Mouse (Mus musculus) retina, postnatal 7 days (tissue): ENCODE measurements around the gene Tmem33.

Source experiments
- DNase-seq: peaks from one replicate; pipeline ENCODE4 v3.0.0-alpha.2; 2012; ENCODE audit warnings: low read depth, low spot score

The Tmem33 gene

DNA sequence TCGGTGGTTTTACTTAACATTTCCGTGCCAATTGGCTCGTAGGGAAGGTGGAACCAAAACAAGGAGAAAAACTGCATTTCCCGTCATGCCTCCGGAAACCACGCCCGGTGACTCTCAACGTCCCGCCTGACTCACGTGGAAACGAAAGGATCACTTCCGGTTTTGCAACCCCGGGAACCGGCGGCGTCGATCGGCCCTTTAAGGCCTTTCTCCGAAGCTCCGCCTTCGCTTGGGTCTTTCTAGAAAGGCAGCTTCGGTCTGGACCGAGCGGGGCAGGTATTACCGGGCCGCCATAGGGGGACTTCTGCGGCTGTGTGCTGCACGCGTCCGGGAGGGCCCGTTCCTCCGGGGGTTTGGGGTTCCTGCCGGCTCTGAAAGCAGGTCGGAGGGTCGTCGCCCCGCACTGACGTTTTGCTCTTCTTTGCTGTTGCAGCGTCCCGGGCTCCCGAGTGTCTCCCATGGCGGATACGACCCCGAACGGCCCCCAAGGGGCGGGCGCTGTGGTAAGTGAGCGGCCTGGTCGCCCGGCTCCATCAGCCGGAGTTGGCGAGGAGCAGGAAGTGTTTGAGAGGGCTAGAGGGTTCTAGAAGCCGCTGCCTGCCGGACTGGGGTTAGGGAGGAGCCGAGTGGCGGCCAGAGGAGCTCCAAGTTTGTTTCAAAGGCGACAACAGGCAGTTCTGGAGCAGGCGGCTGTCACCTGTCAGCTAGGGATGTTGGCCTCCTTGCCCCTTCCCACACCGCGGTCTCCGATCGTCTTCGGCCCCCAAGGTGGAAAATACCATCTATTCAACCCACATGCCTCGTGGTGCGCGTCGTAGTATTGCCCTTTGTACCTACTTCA lies at the start of gene Tmem33:
Tmem33 (plus strand) TSS at position 35 of the 841 bp plus-strand sequence.
- peak; percentile 87 for DNase-seq

DNA sequence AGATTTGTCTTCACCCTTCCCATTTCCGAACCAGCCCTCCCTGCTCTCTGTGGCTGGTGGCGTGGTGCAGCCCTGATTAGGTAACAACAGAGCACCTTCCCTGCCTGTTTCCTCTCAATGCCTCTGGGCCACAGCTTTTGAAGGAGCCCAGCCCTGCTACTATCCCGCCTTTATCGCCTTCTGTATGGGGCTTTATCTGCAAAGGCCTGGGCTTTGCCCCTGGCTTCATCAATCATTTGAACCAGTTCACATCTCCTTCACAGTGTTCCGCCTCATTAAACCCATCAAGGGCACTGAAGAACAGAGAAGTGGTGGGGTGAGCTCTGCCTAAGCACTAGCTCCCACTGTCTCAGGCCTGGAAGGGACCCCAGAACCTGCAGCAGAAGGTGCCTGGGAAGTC lies 47.2 kb upstream of the Tmem33 start:
- no peak for DNase-seq

DNA sequence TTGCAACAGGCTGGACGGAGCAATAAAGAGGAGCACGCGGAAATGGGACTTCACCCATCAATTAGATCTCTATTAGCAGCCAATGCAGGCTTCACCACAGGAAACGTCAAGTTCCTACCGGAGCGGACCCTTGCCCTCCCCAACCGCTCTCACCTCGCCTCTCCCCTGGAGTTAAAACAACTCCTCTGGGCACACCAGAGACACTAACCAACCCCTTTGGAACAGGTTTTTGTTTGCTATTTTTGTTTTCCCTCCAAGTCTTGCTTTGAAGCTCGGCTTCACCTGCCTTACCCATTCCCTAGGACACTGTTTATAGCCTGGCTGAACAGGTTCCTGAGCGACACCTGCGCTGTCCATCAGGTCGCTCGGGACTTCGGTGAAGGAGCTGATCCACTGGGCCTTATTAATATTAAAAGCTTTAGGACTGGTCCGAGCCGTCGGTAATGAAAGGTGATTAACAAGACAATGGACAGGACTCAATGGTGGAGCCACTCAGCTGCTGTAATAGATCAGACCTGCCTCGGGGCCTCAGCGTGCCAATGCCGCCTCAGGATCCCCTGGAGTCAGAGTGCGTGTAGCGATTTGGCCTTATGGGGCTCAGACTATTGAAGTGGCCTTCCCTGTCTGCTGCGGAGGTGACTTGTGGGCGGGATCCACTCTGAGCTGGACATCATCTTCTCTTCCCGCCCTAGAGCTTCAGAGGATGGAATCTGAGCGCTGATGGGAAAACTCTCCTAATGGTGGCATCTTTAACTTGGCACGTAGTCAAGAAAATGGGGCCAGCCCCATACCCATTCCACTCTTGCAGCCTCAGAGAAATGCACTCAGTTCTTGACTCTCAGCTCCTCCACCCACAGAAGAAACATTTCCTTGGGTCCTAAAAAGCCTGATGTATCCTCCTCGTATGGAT lies 45.0 kb upstream of the Tmem33 start:
- no peak for DNase-seq

DNA sequence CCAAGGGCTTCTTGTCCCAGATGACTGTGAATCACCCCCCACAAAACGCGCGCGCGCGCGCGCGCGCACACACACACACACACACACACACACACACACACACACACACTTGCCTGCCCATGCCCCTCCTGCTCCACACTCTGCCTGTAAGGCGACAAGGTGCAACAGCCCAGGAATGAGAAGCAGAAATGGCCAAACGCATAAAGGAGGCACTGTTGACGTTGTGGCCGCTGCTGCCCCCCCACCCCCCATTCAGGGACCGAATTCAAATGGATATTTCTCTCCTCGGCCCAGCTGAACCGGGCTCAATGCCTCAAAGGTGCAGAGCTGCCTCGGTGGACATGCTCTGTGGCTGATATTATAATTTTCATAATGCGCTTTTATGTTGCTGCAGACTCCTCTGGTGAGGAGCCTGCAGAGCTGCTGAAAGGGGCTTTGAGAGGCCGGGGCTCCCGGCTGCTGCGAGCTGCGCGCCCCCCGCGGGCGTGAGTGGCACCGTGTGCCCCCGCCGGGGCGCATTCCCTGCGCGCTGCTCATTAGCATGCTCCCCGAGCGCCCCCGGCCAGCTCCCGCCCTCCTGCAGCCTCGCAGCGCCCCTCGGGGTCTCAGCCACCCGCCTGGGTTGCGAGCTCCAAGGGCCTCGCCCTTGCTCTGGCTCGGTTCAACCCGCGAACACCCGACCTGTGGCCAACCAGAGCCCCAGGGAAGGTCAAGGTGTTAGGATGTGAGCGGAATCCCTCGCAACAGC lies 44.2 kb upstream of the Tmem33 start:
- no peak for DNase-seq

DNA sequence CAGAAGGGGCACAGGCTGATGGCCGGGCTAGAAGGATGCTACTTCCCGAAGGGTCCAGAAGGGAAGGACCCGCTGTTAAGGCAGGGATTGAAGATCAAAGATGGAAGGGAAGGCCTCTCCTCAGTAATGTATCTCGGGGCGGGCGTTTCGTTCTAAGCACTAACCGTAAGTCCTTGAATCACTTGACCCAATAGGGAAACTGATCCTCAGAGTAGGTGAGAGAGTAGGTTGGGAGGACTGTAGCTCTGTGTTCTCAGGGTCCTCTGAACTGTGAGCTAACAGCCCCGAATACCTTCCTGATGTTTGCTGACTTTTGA lies 43.6 kb upstream of the Tmem33 start:
- DNase-seq = no peak

DNA sequence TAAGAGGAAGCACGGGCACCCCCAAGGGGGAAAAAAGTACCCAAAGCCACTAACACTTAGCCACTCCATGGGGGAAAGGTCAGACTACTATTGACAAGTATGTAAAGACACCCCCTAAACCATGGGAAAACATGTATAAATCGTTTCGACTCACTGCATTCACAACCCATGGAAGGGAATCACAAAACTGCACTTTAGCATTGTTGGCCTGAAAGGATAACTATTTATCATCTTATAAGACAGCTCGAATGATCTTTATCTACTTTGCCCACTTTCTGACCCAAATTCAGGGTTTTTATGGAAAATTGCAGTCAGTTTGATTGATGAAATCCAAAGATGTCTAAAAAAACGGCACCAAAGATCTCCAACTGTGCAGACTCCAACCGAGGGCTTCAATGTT lies 38.5 kb upstream of the Tmem33 start:
- no peak for DNase-seq

DNA sequence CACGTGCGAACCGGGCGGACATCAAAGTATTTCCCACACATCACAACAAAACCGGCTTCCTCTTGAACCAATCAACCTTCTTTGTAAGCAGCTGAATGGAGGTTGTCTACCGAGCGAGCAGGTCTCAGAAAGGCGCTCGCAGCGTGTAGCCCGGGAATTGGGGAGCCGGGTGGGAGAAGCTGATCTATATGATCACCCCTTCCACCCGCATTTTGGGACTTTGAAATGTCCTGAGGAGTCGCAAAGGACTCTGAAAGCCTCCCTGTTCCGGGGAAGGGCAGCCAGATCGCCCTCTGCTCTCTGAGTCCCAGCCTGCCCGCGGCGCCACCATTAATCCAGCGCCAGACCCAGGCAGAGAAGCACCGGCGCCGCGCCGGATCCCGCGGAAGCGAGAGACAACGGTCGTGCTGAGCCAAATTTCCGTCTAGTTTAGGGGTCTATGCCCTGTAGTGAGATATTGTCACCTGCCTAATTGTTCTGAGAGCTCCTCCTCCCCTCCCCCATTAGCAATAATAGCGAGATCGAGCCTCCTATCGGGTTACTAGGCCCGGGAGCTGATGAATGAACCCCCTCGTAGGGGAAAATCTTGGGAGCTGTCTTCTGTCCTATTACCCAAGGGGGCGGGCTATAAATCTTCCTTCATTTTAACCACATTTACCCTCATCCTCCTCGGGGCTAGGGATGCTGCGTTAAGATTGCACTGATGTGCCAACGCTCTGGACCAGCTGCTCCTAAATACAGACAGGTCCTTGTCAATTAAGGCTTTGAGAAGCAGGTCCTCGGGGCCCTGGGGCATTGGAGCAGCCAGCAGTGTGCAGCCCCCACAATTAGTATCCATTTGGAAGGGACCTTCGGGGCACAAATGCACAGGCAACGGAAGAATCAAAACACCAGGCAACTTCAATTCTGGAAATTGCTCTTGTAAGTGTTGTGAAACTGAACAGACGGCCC lies 37.6 kb upstream of the Tmem33 start:
- no peak for DNase-seq

DNA sequence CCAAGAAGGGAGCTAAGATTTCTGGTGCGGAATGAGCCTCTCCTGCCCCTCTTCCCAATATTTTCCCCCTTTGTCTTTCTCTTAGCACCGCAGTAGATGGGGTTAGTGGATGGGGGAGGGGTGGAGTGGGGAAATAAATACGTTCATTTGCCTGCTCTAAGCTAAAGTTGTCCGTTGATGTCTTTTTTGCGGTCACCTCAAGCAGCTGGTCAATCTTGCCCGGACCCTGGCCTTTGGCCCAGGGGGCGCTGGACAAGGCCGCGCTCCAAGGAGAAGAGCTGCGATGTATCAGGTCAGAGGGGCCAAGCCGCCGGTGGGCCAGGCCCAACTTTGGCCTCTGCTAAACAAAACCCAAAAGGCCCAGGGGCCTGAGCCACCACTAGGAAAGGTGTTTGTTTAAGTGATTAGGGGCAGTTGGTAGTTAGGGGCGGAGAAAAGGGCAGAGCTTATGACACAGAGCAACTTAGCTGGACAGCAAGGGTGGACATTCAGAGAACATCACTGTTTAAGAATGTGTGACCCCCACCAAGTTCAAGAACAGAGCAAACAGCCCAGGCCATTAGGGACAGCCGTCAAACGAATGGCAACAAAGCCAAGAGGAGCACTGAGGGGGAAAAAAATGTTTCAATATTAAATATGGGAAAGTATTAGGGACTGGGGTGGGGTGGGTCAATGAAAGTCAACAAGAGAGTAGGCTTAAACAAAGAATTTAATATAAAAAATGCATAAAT lies 36.8 kb upstream of the Tmem33 start:
- no peak for DNase-seq

DNA sequence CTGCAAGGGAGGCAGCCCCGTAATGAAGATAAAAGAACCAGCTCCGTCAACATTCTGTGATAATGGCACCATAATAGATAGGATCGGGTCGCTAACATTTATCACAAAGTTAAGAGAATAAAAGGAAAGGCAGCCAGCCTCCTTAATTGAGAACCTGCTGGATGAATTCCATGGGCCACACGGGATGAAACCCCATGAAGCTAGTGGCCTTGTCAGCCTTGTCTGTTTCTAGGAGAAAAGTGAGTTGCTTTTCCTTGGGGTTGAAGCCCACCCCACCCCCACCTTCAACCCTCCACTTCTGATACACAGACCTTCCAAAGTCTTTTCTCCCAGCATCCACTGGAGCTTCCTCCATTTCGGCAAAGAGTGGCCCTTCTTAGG lies 36.3 kb upstream of the Tmem33 start:
- DNase-seq = no peak

DNA sequence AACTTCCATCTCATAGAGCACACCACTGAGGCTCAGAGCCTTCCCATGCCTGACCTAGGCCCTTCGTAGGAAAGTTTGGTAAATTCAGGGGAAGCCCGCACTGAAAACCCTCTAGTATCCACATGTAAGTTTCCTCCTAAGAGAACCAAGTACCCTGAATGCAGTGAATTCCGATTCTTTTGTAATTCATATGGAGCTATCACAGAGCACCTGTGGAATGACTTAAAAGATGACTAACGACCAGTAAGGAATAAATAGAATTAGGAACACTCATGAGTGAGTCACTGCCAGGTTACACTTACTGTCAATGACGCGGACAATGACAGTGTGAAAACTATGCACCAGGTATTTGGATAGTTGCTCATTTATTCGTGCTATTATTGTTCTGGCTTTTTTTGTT lies 34.6 kb upstream of the Tmem33 start:
- DNase-seq = no peak

DNA sequence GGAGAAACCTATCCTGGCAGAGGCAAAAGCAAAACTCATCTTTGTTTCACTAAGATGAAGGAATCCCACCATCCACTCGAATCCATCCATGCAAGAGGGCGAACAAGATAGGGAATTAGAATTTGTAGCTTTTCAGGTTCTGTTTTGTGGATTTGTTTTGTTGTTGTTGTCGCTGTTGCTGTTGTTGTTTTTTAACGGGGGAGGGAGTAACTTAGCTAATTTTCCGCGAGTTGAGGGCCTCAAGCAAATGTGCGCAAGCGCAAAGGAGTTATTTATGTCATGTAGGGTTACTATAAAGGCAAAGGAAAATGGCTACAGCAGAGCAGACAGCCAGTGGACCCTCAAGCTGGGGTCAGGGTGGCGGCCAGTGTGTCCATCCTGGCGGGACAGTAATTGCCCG lies 33.1 kb upstream of the Tmem33 start:
- DNase-seq = no peak

DNA sequence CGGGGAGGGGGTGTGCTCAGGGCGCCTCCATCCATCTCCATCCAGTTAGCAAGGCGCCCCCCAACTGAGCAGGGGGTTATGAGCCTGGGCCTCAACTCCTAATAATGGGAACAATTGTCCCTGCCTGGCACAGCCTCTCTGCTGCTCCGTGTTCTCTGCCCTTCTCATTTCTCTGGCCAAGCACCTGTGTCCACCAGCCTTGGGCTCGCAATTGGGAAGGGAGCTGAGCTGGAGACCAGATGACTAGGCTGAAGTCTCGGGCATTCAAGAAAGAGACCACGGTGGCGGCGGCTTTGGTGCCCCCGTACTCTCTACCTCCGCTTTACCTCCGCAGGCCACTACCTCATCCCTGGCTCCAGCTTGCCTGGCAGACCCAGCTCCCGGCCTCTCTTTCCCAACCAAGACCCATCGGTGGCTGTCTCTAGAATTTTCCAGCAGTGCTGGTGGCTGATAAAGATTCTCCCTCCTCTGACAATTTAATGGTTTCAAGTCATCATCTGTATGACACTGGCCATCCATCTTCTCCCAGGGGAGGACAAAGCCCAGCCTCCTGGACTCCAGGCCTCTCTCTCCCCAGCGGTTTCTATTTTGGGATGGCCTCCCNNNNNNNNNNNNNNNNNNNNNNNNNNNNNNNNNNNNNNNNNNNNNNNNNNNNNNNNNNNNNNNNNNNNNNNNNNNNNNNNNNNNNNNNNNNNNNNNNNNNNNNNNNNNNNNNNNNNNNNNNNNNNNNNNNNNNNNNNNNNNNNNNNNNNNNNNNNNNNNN lies 32.5 kb upstream of the Tmem33 start:
- DNase-seq = no peak

DNA sequence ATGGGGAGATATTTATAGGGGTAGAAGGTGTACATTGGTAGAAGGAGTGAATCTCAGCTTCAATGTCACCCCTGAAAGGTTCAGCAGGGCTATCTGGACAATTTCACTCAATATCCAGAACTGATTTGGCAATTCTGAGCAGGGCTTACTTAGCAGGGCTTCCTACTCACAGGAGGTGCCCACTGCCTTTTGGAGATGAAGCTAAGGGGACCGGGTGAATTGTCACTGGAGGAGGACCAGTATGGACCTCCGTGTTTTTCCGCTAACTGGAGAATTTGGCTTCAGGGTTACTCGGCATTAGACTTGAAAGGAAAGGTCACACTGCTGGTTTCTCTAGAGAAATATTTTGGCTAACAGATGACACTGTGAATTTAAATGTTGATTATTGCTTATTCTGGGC lies 25.7 kb upstream of the Tmem33 start:
- DNase-seq = no peak

DNA sequence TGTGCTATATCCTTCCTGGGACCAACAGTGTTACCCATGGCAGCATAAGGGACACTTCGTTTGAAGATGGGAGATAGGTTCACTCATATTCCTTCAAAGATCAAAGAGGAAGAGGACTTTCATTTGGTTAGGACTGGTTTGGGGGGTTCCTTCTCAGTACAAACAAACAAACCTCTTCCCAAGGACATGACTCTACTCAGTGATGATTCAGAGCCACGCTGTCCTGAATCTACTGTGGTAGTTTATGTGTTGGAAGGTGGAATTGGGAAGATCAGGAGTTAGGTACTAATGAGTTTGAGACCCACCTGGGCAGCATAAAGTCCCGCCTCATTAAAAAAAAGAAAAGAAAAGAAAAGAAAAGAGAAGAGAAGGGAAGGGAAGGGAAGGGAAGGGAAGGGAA lies 24.9 kb upstream of the Tmem33 start:
- DNase-seq = no peak

DNA sequence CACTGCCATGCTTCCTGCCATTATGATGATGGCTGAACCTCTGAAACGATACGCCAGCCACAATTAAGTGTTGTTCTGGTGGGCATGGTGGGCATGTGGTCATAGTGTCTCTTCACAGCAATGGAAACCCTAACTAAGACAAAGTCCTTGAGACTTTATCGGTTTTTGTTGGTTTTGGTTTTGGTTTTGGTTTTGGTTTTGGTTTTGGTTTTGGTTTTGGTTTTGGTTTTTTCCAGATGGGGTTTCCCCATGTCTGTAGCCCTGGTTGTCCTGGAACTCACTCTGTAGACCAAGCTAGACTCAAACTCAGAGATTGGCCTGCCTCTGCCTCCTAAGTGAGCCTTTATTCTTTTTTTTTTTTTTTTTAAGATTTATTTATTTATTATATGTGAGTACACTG lies 23.8 kb upstream of the Tmem33 start:
- DNase-seq = no peak

DNA sequence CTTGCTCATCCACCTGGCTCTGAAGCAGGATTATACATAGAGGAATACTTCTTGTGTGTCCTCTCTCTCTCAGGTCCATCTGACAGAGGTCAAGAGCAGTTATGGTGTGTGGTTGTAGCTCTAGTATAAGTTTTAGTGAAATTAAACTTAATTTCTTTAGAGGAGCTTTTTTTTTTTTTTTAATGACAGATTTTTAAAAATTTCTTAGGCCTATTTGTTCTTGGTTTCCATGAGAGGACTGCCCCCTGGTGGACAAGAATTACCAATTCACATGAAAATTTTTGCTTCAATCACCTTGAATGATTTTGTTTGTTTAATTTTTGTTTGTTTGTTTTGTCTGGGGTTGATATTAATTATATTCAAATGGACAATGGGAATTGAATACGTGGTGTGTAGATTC lies 22.1 kb upstream of the Tmem33 start:
- DNase-seq = no peak

DNA sequence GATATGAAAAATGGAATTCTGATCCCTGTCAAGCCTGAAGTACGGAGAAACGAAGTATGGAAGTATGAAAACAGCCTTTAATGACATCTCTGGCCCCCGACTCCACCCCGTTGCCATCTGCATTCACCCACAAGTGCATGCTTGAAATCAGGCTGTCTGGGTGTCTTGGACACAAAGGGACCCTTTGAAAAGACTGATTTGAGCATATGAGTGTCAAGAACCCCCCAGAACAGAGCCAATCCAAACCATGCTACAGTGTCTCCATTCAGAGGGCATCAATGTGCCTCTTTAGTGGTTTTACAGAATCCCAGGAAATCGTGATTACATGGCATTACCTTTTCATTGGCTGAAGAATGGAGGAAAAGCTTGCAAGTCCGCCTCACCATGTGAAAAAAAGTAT lies 18.7 kb upstream of the Tmem33 start:
- DNase-seq = no peak

DNA sequence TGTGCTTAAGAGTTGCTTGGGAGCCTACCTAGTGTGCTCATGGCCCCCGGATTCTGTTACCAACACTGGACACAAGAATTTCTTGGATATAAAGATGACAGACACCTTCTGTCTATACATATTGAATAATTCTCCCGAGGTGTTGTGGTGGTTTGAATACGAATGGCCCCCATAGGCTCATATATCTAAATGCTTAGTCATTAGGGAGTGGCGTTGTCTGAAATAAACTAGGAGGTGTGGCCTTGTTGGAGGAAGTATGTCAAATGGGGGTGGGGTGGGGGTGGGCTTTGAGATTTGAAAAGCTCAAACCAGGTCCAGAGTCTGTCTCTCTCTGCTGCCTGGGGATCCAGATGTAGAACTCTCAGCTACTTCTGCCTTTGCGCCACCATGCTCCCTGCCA lies 17.1 kb upstream of the Tmem33 start:
- DNase-seq = no peak

DNA sequence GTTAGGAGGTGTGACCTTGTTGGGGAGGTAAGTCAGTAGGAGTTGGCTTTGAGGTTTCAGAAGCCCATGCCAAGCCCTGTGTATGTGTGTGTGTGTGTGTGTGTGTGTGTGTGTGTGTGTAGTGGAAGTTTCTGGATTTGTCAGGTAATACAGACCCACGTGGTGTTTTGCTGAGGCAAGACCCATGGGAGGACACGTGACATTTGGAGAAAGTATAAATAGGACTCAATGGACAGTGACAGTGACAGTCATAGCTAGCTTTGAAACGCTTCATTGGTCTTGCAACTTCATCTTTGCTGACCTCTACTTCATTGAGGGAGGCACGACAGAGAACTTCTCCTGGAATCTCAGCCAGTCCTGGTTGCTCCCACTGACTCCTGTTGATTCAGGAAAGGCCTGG lies 8.1 kb upstream of the Tmem33 start:
- no peak for DNase-seq

DNA sequence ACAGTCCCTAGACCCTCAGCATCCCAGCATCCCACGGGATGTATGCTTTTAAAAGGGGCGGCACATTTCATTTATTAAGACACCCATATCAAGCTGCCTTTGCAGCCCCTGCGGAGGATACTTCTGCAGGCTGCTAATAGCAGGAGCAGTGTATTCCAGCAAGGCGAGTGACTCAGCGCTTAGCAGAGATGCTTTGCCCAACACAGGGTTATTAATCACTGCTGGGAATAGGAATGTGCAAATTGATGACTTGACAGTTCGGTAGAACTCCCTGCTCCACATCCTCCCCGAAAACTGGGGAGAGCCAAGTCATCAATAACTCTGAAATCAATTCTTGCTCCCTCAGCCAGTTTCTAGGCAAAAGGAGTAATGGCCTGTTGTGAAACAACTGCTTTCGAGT lies 4.7 kb upstream of the Tmem33 start:
- no peak for DNase-seq
